Mouse (Mus musculus): ENCODE data around the gene Gsk3a.

DNA sequence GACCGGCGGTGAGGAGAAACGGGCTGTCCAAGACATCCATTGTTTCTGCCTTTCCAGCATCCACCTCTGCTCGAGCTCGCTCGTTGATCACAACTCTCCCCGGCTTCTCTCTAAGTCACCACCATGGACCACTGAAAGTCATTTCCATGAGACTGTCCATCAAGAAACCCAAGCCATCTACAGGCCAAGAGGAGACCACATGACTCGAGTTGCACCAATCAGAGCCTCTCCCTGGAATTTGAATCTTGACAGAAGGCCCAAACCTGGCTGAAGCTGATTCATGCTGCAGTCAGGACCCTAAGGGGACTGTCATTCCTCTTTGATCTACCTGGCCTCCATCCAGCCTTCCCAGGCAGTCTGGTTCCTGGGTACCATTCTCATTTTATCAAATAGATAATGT is 45.5 kb downstream of the Gsk3a start:
- TF ChIP-seq CTCF (IDR thresholded peaks at IDR 0.05; ENCODE audit: borderline replicate concordance, control insufficient read depth, extremely low read depth, insufficient read depth, low read length, poor library complexity) (no peak), POLR2A (IDR thresholded peaks at IDR 0.05; ENCODE audit: control insufficient read depth, extremely low read depth, insufficient read depth, low read length, poor library complexity) (no peak)

All from thymus, adult 2 months (tissue).